Mouse (Mus musculus) ES-E14 (cell line): ENCODE measurements around the gene Tcte2.

ENCODE experiments used
- MAFK ChIP-seq: IDR thresholded peaks from 2 replicates; pipeline ENCODE4 v1.6.1; 2014; ENCODE audit warnings: mild to moderate bottlenecking, low read depth, low read length, inconsistent platforms; ENCODE audit not compliant: insufficient read depth
- ZNF384 ChIP-seq: IDR thresholded peaks from 2 replicates; pipeline ENCODE4 v1.6.1; 2012; ENCODE audit warnings: low read depth, low read length, inconsistent platforms

GRCm38 (mm10) chr17:13670227-13670626 lies 91.4 kb downstream of the Tcte2 start:
- TF ChIP-seq MAFK (no peak), ZNF384 (no peak)
